Mouse (Mus musculus) megakaryocyte, adult 5-6 weeks (primary cell): Measurements from ENCODE around the gene Fsd2. TPM values are rescaled to one million over a fixed set of nuclear protein-coding genes. Genes with fewer than 3 reads are reported as not detected.

Experiments
- total RNA-seq, 2 experiments: library from RNA; stranded (forward) in 1 of 2; stranded (reverse) in 1 of 2; fragments of 153-499, 151-499 nt in 1 of 2; fragments of 221-1000, 200-1000 nt in 1 of 2; gene quantifications; 2 replicates each; pipeline versions ENCODE4 v1.2.3 to v1.2.4; 2015 to 2017

Gene Fsd2
- total RNA-seq, 2 experiments from 2014 or later: 0.11 TPM; not detected in 1

Other genes starting within 250 kb of the Fsd2 start
- gene Rps17, start 221.7 kb downstream of the Fsd2 start, total RNA-seq (2015): 1,953 and 2,112 TPM in 2 replicates
- gene Rps17, start 221.7 kb downstream of the Fsd2 start, total RNA-seq (2017): 2,159 and 2,431 TPM in 2 replicates
- gene Cpeb1, start 111.5 kb downstream of the Fsd2 start, total RNA-seq (2015): 0.22 and 0.34 TPM in 2 replicates
- gene Cpeb1, start 111.5 kb downstream of the Fsd2 start, total RNA-seq (2017): 0.70 and 1.5 TPM in 2 replicates
- gene Ap3b2, start 73.0 kb downstream of the Fsd2 start, total RNA-seq (2015): not detected in 2 replicates
- not detected in 2 replicates for gene Ap3b2, start 73.0 kb downstream of the Fsd2 start, total RNA-seq (2017)
- gene BC048679, start 68.7 kb downstream of the Fsd2 start, total RNA-seq (2015): not detected in 2 replicates
- gene BC048679, start 68.7 kb downstream of the Fsd2 start, total RNA-seq (2017): not detected in 2 replicates
- gene Whamm, start 4.3 kb upstream of the Fsd2 start, total RNA-seq (2015): 13.9 and 14.1 TPM in 2 replicates
- gene Whamm, start 4.3 kb upstream of the Fsd2 start, total RNA-seq (2017): 15.9 and 16.9 TPM in 2 replicates
- gene Homer2, start 140.6 kb upstream of the Fsd2 start, total RNA-seq (2015): 0.14 and 0.42 TPM in 2 replicates
- 0.04 and 0.57 TPM in 2 replicates for gene Homer2, start 140.6 kb upstream of the Fsd2 start, total RNA-seq (2017)
- gene Ramac, start 196.0 kb upstream of the Fsd2 start, total RNA-seq (2015): 112 and 116 TPM in 2 replicates
- gene Ramac, start 196.0 kb upstream of the Fsd2 start, total RNA-seq (2017): 91.9 and 93.4 TPM in 2 replicates
- 15.4 and 26.5 TPM in 2 replicates for gene 3110040N11Rik, start 222.5 kb upstream of the Fsd2 start, total RNA-seq (2015)
- gene 3110040N11Rik, start 222.5 kb upstream of the Fsd2 start, total RNA-seq (2017): 34.6 and 53.8 TPM in 2 replicates